In genomic region chr10:120269946-120270345, GRCm38 (mm10) we compare ENCODE assay signal across 22 mouse cellular contexts. TPM values are rescaled to one million over a fixed set of nuclear protein-coding genes. Genes with fewer than 3 reads are reported as not detected.
DNase-seq lines count a peak whose midpoint lies in the region; ATAC-seq and TF ChIP-seq lines count a peak whose summit lies in the region.
"Had no signal": no experiment of that assay in that cellular context is flagged by ENCODE, and none has a peak within 500 bp of the region (broad histone marks: within the 10 kb centered on the region; RNA-seq: fewer than 3 reads in every experiment).

No protein-coding gene starts in this region.

- no peak overlapping the region for H3K27ac ChIP-seq in hindbrain, postnatal 0 days
- H3K27ac ChIP-seq in hindbrain, embryonic 13.5 days: no peak overlapping the region
- no peak overlapping the region for H3K27ac ChIP-seq in lung, embryonic 14.5 days (ENCODE audit: low read depth)
- H3K27ac ChIP-seq: embryonic facial prominence, embryonic 12.5 days; hindbrain, embryonic 10.5 days; limb, embryonic 12.5 days; liver, embryonic 12.5 days; lung, embryonic 15.5 days; macrophage; midbrain, embryonic 15.5 days; neural tube, embryonic 12.5 days had no signal

- no peaks in the 10 kb centered on the region for H3K9me3 ChIP-seq in hindbrain, postnatal 0 days (ENCODE audit: low read length)
- no peaks in the 10 kb centered on the region for H3K9me3 ChIP-seq in hindbrain, embryonic 13.5 days
- H3K9me3 ChIP-seq in lung, embryonic 14.5 days (ENCODE audit: low read depth, low read length): no peaks in the 10 kb centered on the region
- H3K9me3 ChIP-seq in E14TG2a.4 (ENCODE audit: low read length): no peaks in the 10 kb centered on the region
- H3K9me3 ChIP-seq: embryonic facial prominence, embryonic 12.5 days; hindbrain, embryonic 10.5 days; limb, embryonic 12.5 days; liver, embryonic 12.5 days; lung, embryonic 15.5 days; midbrain, embryonic 15.5 days; neural tube, embryonic 12.5 days had no signal

- no peaks in the 10 kb centered on the region for H3K27me3 ChIP-seq in hindbrain, postnatal 0 days (ENCODE audit: insufficient read depth, low read length)
- no peaks in the 10 kb centered on the region for H3K27me3 ChIP-seq in hindbrain, embryonic 13.5 days
- H3K27me3 ChIP-seq in lung, embryonic 14.5 days (ENCODE audit: insufficient read depth, low read length): no peaks in the 10 kb centered on the region
- H3K27me3 ChIP-seq in E14TG2a.4 (ENCODE audit: insufficient read depth, low read length): peaks cover 15% of the 10 kb centered on the region
- H3K27me3 ChIP-seq: embryonic facial prominence, embryonic 12.5 days; limb, embryonic 12.5 days; lung, embryonic 15.5 days; midbrain, embryonic 15.5 days; neural tube, embryonic 12.5 days had no signal

- H3K36me3 ChIP-seq in hindbrain, postnatal 0 days (ENCODE audit: insufficient read depth, low read length): no peaks in the 10 kb centered on the region
- H3K36me3 ChIP-seq in hindbrain, embryonic 13.5 days: no peaks in the 10 kb centered on the region
- no peaks in the 10 kb centered on the region for H3K36me3 ChIP-seq in lung, embryonic 14.5 days (ENCODE audit: insufficient read depth)
- no peaks in the 10 kb centered on the region for H3K36me3 ChIP-seq in E14TG2a.4 (ENCODE audit: insufficient read depth, low read length)
- H3K36me3 ChIP-seq: embryonic facial prominence, embryonic 12.5 days; hindbrain, embryonic 10.5 days; limb, embryonic 12.5 days; liver, embryonic 12.5 days; lung, embryonic 15.5 days; midbrain, embryonic 15.5 days; neural tube, embryonic 12.5 days had no signal

- TF ChIP-seq CTCF in hindbrain, postnatal 0 days (IDR thresholded peaks at IDR 0.05; ENCODE audit: low read depth): peak; percentile 14; the same call in 1 of the 2 replicates
- TF ChIP-seq CTCF in lung, embryonic 14.5 days (IDR thresholded peaks at IDR 0.05; ENCODE audit: low read depth): 0 out of 2 replicates have a peak, but pooled peaks have one; percentile 4
- no peak for TF ChIP-seq CTCF in lung, adult 2 months (IDR thresholded peaks at IDR 0.05; ENCODE audit: insufficient read depth, low read length)
- TF ChIP-seq CTCF in E14TG2a.4 (conservative IDR thresholded peaks at IDR 0.05; ENCODE audit: low read length): peak; percentile 38

- no peak overlapping the region for H3K4me2 ChIP-seq in hindbrain, postnatal 0 days (ENCODE audit: low read depth, low read length)
- H3K4me2 ChIP-seq in hindbrain, embryonic 13.5 days: no peak overlapping the region
- no peak overlapping the region for H3K4me2 ChIP-seq in lung, embryonic 14.5 days
- H3K4me2 ChIP-seq: embryonic facial prominence, embryonic 12.5 days; heart, embryonic 11.5 days; limb, embryonic 12.5 days; liver, embryonic 12.5 days; lung, embryonic 15.5 days; midbrain, embryonic 15.5 days; neural tube, embryonic 12.5 days had no signal

- no peak for DNase-seq in hindbrain, postnatal 0 days (ENCODE audit: low spot score)
- no peak for DNase-seq in lung, embryonic 14.5 days
- DNase-seq in lung, adult 2 months: no peak
- DNase-seq in R1 (ENCODE audit: low read depth, low spot score): peak; percentile 60
- DNase-seq in embryo, embryonic 9.5 days (ENCODE audit: extremely low spot score): no peak
- no peak for DNase-seq in heart, postnatal 4 days
- DNase-seq: adrenal gland, adult 2 months; cerebellum, adult 9-10 months; kidney, adult 18-20 months; kidney, postnatal 25 days; right cerebral cortex, postnatal 14 days had no signal

- no peak for TF ChIP-seq POLR2A in lung, adult 2 months (IDR thresholded peaks at IDR 0.05; ENCODE audit: borderline replicate concordance, extremely low read depth, low read depth, low read length)

- no peak for ATAC-seq in hindbrain, postnatal 0 days
- no peak for ATAC-seq in hindbrain, embryonic 13.5 days (ENCODE audit: low FRiP score)
- ATAC-seq in lung, embryonic 14.5 days (ENCODE audit: insufficient read depth): no peak
- ATAC-seq: liver, embryonic 12.5 days; midbrain, embryonic 15.5 days had no signal

- no peak overlapping the region for H3K4me3 ChIP-seq in hindbrain, postnatal 0 days (ENCODE audit: low read length)
- no peak overlapping the region for H3K4me3 ChIP-seq in hindbrain, embryonic 13.5 days
- no peak overlapping the region for H3K4me3 ChIP-seq in lung, embryonic 14.5 days (ENCODE audit: low read depth, low read length)
- no peak overlapping the region for H3K4me3 ChIP-seq in lung, adult 2 months (replicated peaks; ENCODE audit: extremely low read depth, low read depth, low read length)
- no peak overlapping the region for H3K4me3 ChIP-seq in E14TG2a.4 (replicated peaks; ENCODE audit: low read length)
- H3K4me3 ChIP-seq: embryonic facial prominence, embryonic 12.5 days; hindbrain, embryonic 10.5 days; limb, embryonic 12.5 days; liver, embryonic 12.5 days; lung, embryonic 15.5 days; midbrain, embryonic 15.5 days; neural tube, embryonic 12.5 days had no signal

- WGBS in hindbrain, postnatal 0 days: 89% methylated on average over 13 of the region's 13 CpGs
- 93% methylated on average over 13 of the region's 13 CpGs for WGBS in hindbrain, embryonic 13.5 days
- 93% methylated on average over 13 of the region's 13 CpGs for WGBS in lung, embryonic 14.5 days
- WGBS in lung, adult 2 months: 93% methylated on average over 13 of the region's 13 CpGs

- H3K4me1 ChIP-seq in hindbrain, postnatal 0 days (ENCODE audit: insufficient read depth, low read length): peaks cover 8% of the 10 kb centered on the region; the same call in 1 of the 2 replicates
- H3K4me1 ChIP-seq in hindbrain, embryonic 13.5 days (replicated peaks): peaks cover 17% of the 10 kb centered on the region
- H3K4me1 ChIP-seq in lung, embryonic 14.5 days (ENCODE audit: insufficient read depth): peaks cover 8% of the 10 kb centered on the region
- H3K4me1 ChIP-seq in lung, adult 2 months (ENCODE audit: control insufficient read depth, insufficient read depth, low read length): no peaks in the 10 kb centered on the region
- peaks cover 14% of the 10 kb centered on the region for H3K4me1 ChIP-seq in E14TG2a.4 (replicated peaks; ENCODE audit: low read depth, low read length)

- no peak overlapping the region for H3K9ac ChIP-seq in hindbrain, postnatal 0 days (replicated peaks; ENCODE audit: low read length)
- H3K9ac ChIP-seq in hindbrain, embryonic 13.5 days: no peak overlapping the region
- H3K9ac ChIP-seq in lung, embryonic 14.5 days: no peak overlapping the region
- H3K9ac ChIP-seq: embryonic facial prominence, embryonic 12.5 days; limb, embryonic 12.5 days; liver, embryonic 12.5 days; lung, embryonic 15.5 days; midbrain, embryonic 15.5 days; neural tube, embryonic 12.5 days had no signal

RNA-seq across cellular contexts. Expression of gene Llph, which starts 43.1 kb away (rescaled TPM):
- 3.8 and 4.1 TPM in 2 replicates for total RNA-seq in hindbrain, postnatal 0 days (2014; rRNA removed)
- polyA plus RNA-seq in hindbrain, postnatal 0 days (2015; fragmentation: Nextera tagmentation; extraction: Ambion mirVana): 37.0 and 43.3 TPM in 2 replicates
- 44.0 and 46.8 TPM in 2 replicates for polyA plus RNA-seq in hindbrain, embryonic 13.5 days (2015; fragmentation: Nextera tagmentation; extraction: Ambion mirVana)
- polyA plus RNA-seq in lung, embryonic 14.5 days (2014; fragmentation: Nextera tagmentation; extraction: Ambion mirVana): 56.4 and 58.1 TPM in 2 replicates
- 3.7 and 6.5 TPM in 2 replicates for polyA plus RNA-seq in lung, adult 2 months (2012; rRNA removed)
- 1 to 10 TPM; 9.1 to 9.8 TPM for total RNA-seq in heart, postnatal 4 days (2021)
